Mouse (Mus musculus): ENCODE data around the gene Trim34b. TPM values are rescaled to one million over a fixed set of nuclear protein-coding genes. Genes with fewer than 3 reads are reported as not detected.
"Not testable (repeated sequence)": the region's sequence is repeated elsewhere in the genome, so short reads cannot be mapped to it uniquely, and the experiment has no call there.

The Trim34b gene
- under 1 TPM in 1 of 2 experiments, not detected in 1; 0.20 TPM for total RNA-seq (2021)

DNA sequence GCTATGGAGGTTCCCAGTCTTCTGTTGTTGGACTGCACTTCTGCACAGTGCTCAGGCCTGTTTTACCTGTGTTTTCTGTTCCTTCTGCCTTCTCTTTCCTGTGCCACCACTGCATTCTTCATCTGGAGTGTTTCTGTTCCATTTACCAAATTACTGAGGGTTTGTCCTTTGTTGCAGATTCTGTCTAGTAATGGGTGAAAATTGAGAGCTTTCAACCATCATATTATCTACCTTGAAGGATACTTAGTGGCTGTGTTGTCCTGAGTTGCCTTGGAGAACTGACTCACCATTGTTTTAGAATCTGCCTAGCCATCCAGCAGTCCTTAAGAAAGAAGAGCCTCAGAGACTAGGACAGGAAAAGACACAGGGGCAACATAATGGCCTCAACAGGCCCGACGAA, at the start of gene Trim34b:
Gene Trim34b (plus strand): TSS at position 301 of the 400 bp plus-strand sequence.
- intact Hi-C loops (cut with DNase I); DNase-seq (ENCODE audit: low spot score in 2 of 2): not testable (repeated sequence)

DNA sequence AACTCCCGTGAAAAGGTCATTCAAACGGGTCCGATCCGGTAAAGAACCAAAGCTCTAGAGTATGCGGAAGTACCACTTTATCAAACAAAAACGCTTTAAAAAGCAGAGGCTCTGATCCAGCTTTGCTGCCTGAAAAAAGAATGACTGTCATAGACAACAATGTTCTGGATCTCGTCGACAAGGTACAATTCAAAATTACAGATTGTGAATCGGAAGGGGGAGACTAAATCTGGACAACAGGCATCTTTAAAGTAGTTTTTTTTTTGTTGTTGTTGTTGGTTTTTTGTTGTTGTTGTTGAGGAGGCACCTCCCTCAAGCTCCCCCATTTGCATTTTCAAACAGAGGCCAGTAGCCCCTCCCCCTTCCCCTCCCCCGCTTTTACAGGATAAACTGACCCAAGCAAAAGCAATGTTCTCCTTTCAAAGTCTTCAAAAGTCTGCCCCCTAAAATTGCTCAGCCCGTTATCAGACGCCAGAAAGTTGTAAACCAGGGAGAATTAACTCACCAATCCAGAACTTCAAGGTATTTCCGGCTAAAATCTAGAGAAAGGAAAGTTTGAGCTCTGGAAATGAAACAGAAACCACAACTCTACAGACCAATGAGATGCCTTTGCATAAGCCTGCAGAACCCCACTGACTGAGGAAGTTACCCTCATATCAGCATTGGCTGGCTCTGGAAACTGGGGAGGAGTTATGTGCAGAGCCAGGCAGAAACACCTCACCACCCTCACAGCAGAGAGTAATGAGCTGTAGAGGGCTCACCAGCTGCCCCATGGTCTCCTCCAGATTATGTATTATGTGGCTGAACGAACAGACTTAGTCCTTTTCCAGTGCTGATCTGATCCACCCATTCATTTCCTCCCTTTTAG, 41.5 kb upstream of the Trim34b start, which contains the start of gene Trim5:
Gene Trim5 (minus strand): TSS at position 519 of the 868 bp plus-strand sequence.
- DNase-seq (ENCODE audit: low spot score in 2 of 2); intact Hi-C loops (cut with DNase I): not testable (repeated sequence)

GRCm38 (mm10) chr7:104290641-104291040, 38.6 kb upstream of the Trim34b start:
- intact Hi-C loops (cut with DNase I) = no loop called here
- DNase-seq (ENCODE audit: low spot score in 2 of 2) = no peak

DNA sequence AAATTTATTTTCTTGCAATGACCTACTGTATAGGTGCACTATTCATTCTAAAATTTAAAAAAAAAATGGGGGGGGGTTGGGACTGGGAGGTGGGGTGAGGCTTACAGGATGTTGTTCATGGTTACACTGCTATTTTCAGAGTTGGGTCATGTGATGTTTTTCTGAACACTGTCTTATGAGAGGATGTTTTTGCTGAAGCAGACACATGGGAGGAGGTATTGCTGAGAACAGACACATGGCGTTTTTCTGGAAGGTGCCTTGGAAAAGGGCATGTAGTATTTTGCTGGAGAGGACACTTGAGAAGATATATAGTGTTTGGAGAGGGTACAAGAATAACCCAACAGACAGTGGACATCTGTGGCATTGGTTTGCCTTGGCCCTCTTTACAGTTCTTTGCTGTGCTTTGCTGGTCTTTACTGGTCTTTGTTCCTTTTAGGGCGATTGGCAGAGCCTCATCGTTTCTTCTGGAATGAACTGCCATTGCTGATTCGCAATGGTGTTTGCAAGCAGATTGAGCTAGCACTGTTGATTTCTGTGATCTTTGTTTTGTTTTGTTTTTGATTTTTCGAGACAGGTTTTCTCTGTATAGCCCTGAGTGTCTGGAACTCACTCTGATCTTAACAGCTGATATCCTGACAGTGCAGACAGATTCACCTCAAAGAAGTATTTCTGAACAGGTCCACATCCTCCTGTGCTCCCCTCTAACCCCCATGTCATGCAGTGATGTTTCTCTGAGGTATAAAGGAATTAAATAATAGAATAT, 37.5 kb upstream of the Trim34b start:
- no peak for DNase-seq (ENCODE audit: low spot score in 2 of 2)
- intact Hi-C loops (cut with DNase I) = no loop called here

GRCm38 (mm10) chr7:104314796-104315353, 14.4 kb upstream of the Trim34b start:
- intact Hi-C loops (cut with DNase I) = no loop called here
- no peak for DNase-seq (ENCODE audit: low spot score in 2 of 2)

- intact Hi-C loops (cut with DNase I); DNase-seq (ENCODE audit: low spot score in 2 of 2): not testable (repeated sequence)
These were observed 13.7 kb upstream of the Trim34b start, which contains the start of gene Trim12a for GRCm38 (mm10) chr7:104315369-104316080. Gene Trim12a (minus strand): TSS chr7:104315466.

GRCm38 (mm10) chr7:104322028-104322427, 7.2 kb upstream of the Trim34b start:
- intact Hi-C loops (cut with DNase I) = no loop called here
- DNase-seq (ENCODE audit: low spot score in 2 of 2) = no peak

DNA sequence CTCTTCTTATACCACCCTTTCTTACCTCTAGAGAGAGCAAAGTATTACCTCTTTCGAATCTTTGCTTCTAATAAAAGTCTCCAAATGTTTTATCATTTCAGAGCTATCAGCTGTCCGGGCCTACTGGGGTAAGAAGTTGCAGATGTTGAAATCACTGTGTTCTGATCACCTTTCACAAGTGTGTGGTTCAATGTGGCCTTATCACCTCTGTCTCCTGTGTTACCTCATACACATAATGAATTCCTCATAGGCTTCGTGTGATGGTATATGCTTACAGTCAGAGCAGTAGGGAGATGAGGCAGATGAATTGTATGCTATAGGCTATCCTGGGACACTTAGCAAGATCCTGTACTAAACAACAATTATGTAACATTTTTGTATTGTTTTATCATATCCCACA, 6.3 kb downstream of the Trim34b start:
- intact Hi-C loops (cut with DNase I); DNase-seq (ENCODE audit: low spot score in 2 of 2): not testable (repeated sequence)

DNA sequence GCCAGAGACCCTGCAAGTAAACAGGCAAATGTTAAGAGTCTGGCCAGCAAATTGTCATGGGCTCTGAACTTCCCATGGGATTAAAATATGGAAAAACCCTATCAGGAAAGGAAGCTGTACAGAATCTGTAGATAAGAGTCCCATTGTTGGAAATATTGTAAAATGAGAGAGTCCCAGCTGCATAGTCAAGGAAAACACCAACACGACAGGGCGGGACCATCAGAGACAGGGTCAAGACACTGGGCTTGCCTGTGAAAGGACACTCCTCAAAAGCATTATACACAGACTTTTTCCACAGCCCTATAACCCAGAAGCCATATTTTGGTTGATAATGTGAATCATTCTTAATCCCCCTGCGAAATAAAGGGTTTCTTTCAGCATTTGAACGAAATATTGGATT, 11.5 kb downstream of the Trim34b start:
- DNase-seq (ENCODE audit: low spot score in 2 of 2); intact Hi-C loops (cut with DNase I): not testable (repeated sequence)

DNA sequence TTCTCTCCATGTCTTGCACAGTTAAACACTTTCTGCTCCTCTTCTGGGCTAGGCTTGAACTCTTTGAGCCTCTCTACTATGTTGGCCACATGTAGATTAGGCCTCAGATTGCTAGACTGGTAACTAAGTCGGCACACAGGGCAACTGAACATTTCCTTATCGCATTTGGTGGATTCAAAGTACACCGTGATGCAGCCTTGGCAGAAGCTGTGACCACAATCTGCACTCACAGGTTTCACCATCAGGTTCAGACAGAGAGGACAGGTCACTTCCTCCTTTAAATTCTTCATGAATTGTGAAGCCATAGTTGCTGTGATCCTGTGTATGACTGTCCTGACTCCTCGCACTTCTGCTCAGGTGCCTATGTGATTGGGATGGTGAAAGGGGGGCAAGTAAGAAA, 18.8 kb downstream of the Trim34b start:
- intact Hi-C loops (cut with DNase I); DNase-seq (ENCODE audit: low spot score in 2 of 2): not testable (repeated sequence)

DNA sequence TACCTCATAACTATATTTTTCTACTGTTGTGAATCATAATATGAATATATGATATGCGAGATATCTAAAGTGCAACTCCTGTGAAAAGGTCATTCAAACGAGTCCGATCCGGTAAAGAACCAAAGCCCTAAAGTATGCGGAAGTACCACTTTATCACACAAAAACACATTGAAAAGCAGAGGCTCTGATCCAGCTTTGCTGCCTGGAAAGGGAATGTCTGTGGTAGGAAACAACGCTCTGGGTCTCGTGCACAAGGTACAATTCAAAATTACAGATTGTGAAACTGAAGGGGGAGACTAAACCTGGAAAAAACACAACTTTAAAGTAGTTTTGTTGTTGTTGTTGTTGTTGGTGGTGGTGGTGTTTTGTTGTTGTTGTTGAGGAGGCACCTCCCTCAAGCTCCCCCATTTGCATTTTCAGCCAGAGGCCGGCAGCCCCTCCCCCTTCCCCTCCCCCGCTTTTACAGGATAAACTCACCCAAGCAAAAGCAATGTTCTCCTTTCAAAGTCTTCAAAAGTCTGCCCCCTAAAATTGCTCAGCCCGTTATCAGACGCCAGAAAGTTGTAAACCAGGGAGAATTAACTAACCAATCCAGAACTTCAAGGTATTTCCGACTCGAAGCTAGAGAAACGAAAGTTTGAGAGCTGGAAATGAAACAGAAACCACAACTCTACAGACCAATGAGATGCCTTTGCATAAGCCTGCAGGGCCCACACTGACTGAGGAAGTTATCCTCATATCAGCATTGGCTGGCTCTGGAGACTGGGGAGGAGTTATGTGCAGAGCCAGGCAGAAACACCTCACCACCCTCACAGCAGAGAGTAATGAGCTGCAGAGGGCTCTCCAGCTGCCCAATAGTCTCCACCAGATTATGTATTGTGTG, 23.7 kb downstream of the Trim34b start, which contains the start of gene Trim12c:
Gene Trim12c (minus strand): TSS at position 646 of the 883 bp plus-strand sequence.
- DNase-seq (ENCODE audit: low spot score in 2 of 2) = peak; percentile 3 to 4

GRCm38 (mm10) chr7:104353600-104353967, 24.3 kb downstream of the Trim34b start:
- intact Hi-C loops (cut with DNase I) = no loop called here
- DNase-seq (ENCODE audit: low spot score in 2 of 2) = no peak

More for the DNA sequence above, 23.7 kb downstream of the Trim34b start, which contains the start of gene Trim12c:
- intact Hi-C loops (cut with DNase I) = no loop called here

- intact Hi-C loops (cut with DNase I) = no loop called here
- DNase-seq (ENCODE audit: low spot score in 2 of 2) = no peak
These were observed 37.1 kb downstream of the Trim34b start for GRCm38 (mm10) chr7:104366339-104366738.

DNA sequence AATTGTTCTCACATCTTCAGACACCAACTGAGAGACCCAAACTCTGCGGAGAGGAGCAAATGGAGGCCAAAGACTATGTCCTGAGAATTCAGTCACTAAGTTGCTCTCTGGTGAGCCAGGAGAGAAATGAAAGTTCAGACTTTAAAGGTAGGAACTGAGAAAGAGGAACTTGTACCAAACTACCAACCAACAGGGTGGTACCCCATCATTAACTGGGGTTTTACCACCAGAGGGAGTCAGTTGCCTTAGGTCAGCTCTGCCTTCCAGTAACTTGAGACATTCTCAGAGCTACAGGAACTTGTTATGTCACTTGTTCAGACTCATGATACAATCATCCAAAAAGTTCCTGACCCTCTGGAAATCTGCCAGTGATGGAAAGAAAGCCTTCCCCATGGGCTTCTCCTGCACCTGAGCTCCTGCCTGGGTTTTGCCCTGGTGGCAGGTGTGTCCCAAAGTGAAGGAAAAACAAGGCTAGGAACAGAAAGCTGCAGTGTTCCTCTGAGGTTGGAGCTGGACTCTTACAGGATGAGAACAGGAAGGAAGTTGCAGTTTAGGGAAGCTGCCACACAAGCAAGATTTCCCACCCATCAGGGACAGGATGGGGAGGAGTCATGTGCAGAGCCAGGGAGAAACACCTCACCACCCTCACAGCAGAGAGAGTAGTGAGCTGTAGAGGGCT, 40.6 kb downstream of the Trim34b start, which contains the start of gene Trim30b:
Gene Trim30b (minus strand): TSS at position 149 of the 679 bp plus-strand sequence.
- intact Hi-C loops (cut with DNase I) = no loop called here
- DNase-seq (ENCODE audit: low spot score in 2 of 2) = no peak

Measured in left cerebral cortex, postnatal 36 days (tissue).